10 mouse cellular contexts compared by ENCODE assay signal in the genomic region with DNA sequence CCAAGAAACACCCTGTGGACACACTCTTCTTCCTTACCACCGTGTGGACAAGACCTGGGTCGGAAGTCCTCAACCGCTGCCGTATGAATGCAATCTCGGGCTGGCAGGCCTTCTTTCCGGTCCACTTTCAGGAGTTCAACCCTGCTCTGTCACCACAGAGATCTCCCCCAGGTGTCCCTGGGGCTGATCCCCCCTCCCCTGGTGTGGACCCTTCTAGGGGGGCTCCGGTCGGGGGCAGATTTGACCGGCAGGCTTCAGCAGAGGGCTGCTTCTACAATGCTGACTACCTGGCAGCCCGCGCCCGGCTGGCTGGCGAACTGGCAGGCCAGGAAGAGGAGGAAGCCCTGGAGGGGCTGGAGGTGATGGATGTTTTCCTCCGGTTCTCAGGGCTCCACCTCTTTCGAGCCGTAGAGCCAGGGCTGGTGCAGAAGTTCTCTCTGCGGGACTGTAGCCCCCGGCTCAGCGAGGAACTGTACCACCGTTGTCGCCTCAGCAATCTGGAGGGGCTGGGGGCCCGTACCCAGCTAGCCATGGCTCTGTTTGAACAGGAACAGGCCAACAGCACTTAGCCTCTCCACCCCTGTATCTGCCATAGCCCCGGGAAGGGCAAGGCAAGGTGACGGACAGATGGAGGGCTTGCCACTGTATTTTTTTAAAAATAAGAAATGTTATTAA. TPM values are rescaled to one million over a fixed set of nuclear protein-coding genes. Genes with fewer than 3 reads are reported as not detected.
DNase-seq lines count a peak whose midpoint lies in the region; ATAC-seq and TF ChIP-seq lines count a peak whose summit lies in the region.
"Had no signal": no experiment of that assay in that cellular context is flagged by ENCODE, and none has a peak within 500 bp of the region (broad histone marks: within the 10 kb centered on the region; RNA-seq: fewer than 3 reads in every experiment).

No protein-coding gene starts in this region.

- no peak for ATAC-seq in heart, embryonic 14.5 days (ENCODE audit: insufficient number of reproducible peaks, insufficient read depth, low FRiP score, low read depth)
- ATAC-seq in granulocyte monocyte progenitor cell, adult 5-6 weeks (replicated peaks; ENCODE audit: poor library complexity, severe bottlenecking): peak; percentile 5; the same call in 1 of the 2 replicates
- no peak for ATAC-seq in limb, embryonic 13.5 days (ENCODE audit: low FRiP score, low read depth)

- peak; percentile 16; the same call in 1 of the 2 replicates for TF ChIP-seq POLR2A in bone marrow, adult 2 months (IDR thresholded peaks at IDR 0.05; ENCODE audit: borderline replicate concordance, control insufficient read depth, low read depth, low read length)

- intact Hi-C loops in heart, postnatal 36 days (cut with DNase I): no loop called here

- no peak for TF ChIP-seq CTCF in bone marrow, adult 2 months (IDR thresholded peaks at IDR 0.05; ENCODE audit: control insufficient read depth, insufficient read depth, low read length)

- no peak overlapping the region for H3K4me2 ChIP-seq in heart, embryonic 14.5 days (ENCODE audit: low read length)
- no peak overlapping the region for H3K4me2 ChIP-seq in limb, embryonic 13.5 days (replicated peaks)

- no peak overlapping the region for H3K4me3 ChIP-seq in heart, embryonic 14.5 days (ENCODE audit: control insufficient read depth in 1 of 2, insufficient read depth in 1 of 2, low read depth in 1 of 2, low read length in 2 of 2)
- peak overlapping the region; percentile 62 for H3K4me3 ChIP-seq in bone marrow, adult 2 months (replicated peaks; ENCODE audit: control insufficient read depth, low read depth, low read length)
- H3K4me3 ChIP-seq in limb, embryonic 13.5 days: no peak overlapping the region

- no peaks in the 10 kb centered on the region for H3K9me3 ChIP-seq in heart, embryonic 14.5 days (ENCODE audit: control insufficient read depth, low read length)
- no peaks in the 10 kb centered on the region for H3K9me3 ChIP-seq in limb, embryonic 13.5 days

- WGBS in heart, embryonic 14.5 days: 59% methylated on average over 24 of the region's 24 CpGs
- 7% methylated on average over 24 of the region's 24 CpGs for WGBS in bone marrow, adult 2 months
- WGBS in limb, embryonic 13.5 days: 58% methylated on average over 24 of the region's 24 CpGs

- H3K36me3 ChIP-seq in heart, embryonic 14.5 days (ENCODE audit: control insufficient read depth, insufficient read depth, low read length): peaks cover 87% of the 10 kb centered on the region
- H3K36me3 ChIP-seq in limb, embryonic 13.5 days: peaks cover 83% of the 10 kb centered on the region

- H3K9ac ChIP-seq in heart, embryonic 14.5 days (ENCODE audit: low read length): peak overlapping the region; percentile 48
- 0 out of 2 replicates have a peak overlapping the region, but pooled peaks have one; percentile 43 for H3K9ac ChIP-seq in limb, embryonic 13.5 days

- no peaks in the 10 kb centered on the region for H3K27me3 ChIP-seq in heart, embryonic 14.5 days (ENCODE audit: control insufficient read depth, insufficient read depth, low read length)
- no peaks in the 10 kb centered on the region; the same call in 1 of the 2 replicates for H3K27me3 ChIP-seq in limb, embryonic 13.5 days

- no peak overlapping the region for H3K27ac ChIP-seq in heart, embryonic 14.5 days (replicated peaks in 1 of 2; ENCODE audit: control insufficient read depth in 1 of 2, insufficient read depth in 1 of 2, low read depth in 2 of 2, low read length in 2 of 2)
- peak overlapping the region; percentile 71 for H3K27ac ChIP-seq in bone marrow, adult 2 months (ENCODE audit: control insufficient read depth, insufficient read depth, low read depth, low read length, poor library complexity)
- no peak overlapping the region for H3K27ac ChIP-seq in limb, embryonic 13.5 days

- peaks cover 11 to 23% of the 10 kb centered on the region in 2 experiments; a peak in 3 of 4 replicates for H3K4me1 ChIP-seq in heart, embryonic 14.5 days (ENCODE audit: control insufficient read depth in 2 of 2, insufficient read depth in 2 of 2, low read length in 2 of 2)
- peaks cover 10% of the 10 kb centered on the region for H3K4me1 ChIP-seq in bone marrow, adult 2 months (ENCODE audit: control insufficient read depth, insufficient read depth, low read length)
- peaks cover 39% of the 10 kb centered on the region for H3K4me1 ChIP-seq in limb, embryonic 13.5 days

- DNase-seq in heart, postnatal 36 days: no peak
- DNase-seq in spleen, adult 18-20 months: no peak
- DNase-seq in thymus, postnatal 36 days: no peak
- DNase-seq in urinary bladder, postnatal 10 days (ENCODE audit: low spot score): no peak
- DNase-seq: cerebellum, adult 8-10 months had no signal

RNA-seq across cellular contexts. Expression of gene Chpf2, which starts 5.4 kb away (rescaled TPM):
- 8.6 and 8.9 TPM in 2 replicates for polyA plus RNA-seq in heart, embryonic 14.5 days (2014; fragmentation: Nextera tagmentation; extraction: Ambion mirVana)
- total RNA-seq in heart, postnatal 36 days (2021): 10 to 100 TPM; 10.8 to 11.6 TPM
- polyA plus RNA-seq in bone marrow, adult 2 months (2011; ENCODE audit: insufficient read depth, insufficient read length, low replicate concordance, missing spikeins): 8.6 and 20.6 TPM in 2 replicates
- total RNA-seq in granulocyte monocyte progenitor cell, adult 5-6 weeks (2014; fragmentation: Nextera tagmentation): 17.8 and 17.9 TPM in 2 replicates
- total RNA-seq in granulocyte monocyte progenitor cell, adult 5-6 weeks (2017): 10.4 and 29.2 TPM in 2 replicates
- 31.6 and 33.3 TPM in 2 replicates for polyA plus RNA-seq in limb, embryonic 13.5 days (2015; fragmentation: Nextera tagmentation; extraction: Ambion mirVana)

RNA-seq across cellular contexts. Expression of gene Abcf2, which starts 14.7 kb away (rescaled TPM):
- 57.4 and 60.8 TPM in 2 replicates for polyA plus RNA-seq in heart, embryonic 14.5 days (2014; fragmentation: Nextera tagmentation; extraction: Ambion mirVana)
- total RNA-seq in heart, postnatal 36 days (2021): 10 to 100 TPM; 55.3 to 56.0 TPM
- polyA plus RNA-seq in bone marrow, adult 2 months (2011; ENCODE audit: insufficient read depth, insufficient read length, low replicate concordance, missing spikeins): 22.9 and 29.1 TPM in 2 replicates
- total RNA-seq in granulocyte monocyte progenitor cell, adult 5-6 weeks (2014; fragmentation: Nextera tagmentation): 51.6 and 74.3 TPM in 2 replicates
- 98.3 and 98.8 TPM in 2 replicates for total RNA-seq in granulocyte monocyte progenitor cell, adult 5-6 weeks (2017)
- polyA plus RNA-seq in limb, embryonic 13.5 days (2015; fragmentation: Nextera tagmentation; extraction: Ambion mirVana): 120 and 128 TPM in 2 replicates

RNA-seq across cellular contexts. Expression of gene Smarcd3, which starts 32.3 kb away (rescaled TPM):
- polyA plus RNA-seq in heart, embryonic 14.5 days (2014; fragmentation: Nextera tagmentation; extraction: Ambion mirVana): 71.0 and 78.4 TPM in 2 replicates
- total RNA-seq in heart, postnatal 36 days (2021): 10 to 100 TPM; 63.2 to 64.5 TPM
- 3.4 and 6.1 TPM in 2 replicates for polyA plus RNA-seq in bone marrow, adult 2 months (2011; ENCODE audit: insufficient read depth, insufficient read length, low replicate concordance, missing spikeins)
- total RNA-seq in granulocyte monocyte progenitor cell, adult 5-6 weeks (2014; fragmentation: Nextera tagmentation): not detected in 2 replicates
- total RNA-seq in granulocyte monocyte progenitor cell, adult 5-6 weeks (2017): 0.05 and 0.34 TPM in 2 replicates
- 51.2 and 51.3 TPM in 2 replicates for polyA plus RNA-seq in limb, embryonic 13.5 days (2015; fragmentation: Nextera tagmentation; extraction: Ambion mirVana)

RNA-seq across cellular contexts. Expression of gene 4931409K22Rik, which starts 35.3 kb away (rescaled TPM):
- not detected in 2 replicates for polyA plus RNA-seq in heart, embryonic 14.5 days (2014; fragmentation: Nextera tagmentation; extraction: Ambion mirVana)
- total RNA-seq in heart, postnatal 36 days (2021): not detected
- polyA plus RNA-seq in bone marrow, adult 2 months (2011; ENCODE audit: insufficient read depth, insufficient read length, low replicate concordance, missing spikeins): 4.7 TPM in 1 of 2 replicates, not detected in the other
- not detected in 2 replicates for total RNA-seq in granulocyte monocyte progenitor cell, adult 5-6 weeks (2014; fragmentation: Nextera tagmentation)
- not detected in 2 replicates for total RNA-seq in granulocyte monocyte progenitor cell, adult 5-6 weeks (2017)
- 0.17 and 0.49 TPM in 2 replicates for polyA plus RNA-seq in limb, embryonic 13.5 days (2015; fragmentation: Nextera tagmentation; extraction: Ambion mirVana)
- total RNA-seq: monocyte, adult 5-6 weeks had no signal

RNA-seq across cellular contexts. Expression of gene Asb10, which starts 51.2 kb away (rescaled TPM):
- polyA plus RNA-seq in heart, embryonic 14.5 days (2014; fragmentation: Nextera tagmentation; extraction: Ambion mirVana): 5.0 and 6.3 TPM in 2 replicates
- total RNA-seq in heart, postnatal 36 days (2021): 10 to 100 TPM; 73.0 to 82.3 TPM
- not detected in 2 replicates for polyA plus RNA-seq in bone marrow, adult 2 months (2011; ENCODE audit: insufficient read depth, insufficient read length, low replicate concordance, missing spikeins)
- not detected in 2 replicates for total RNA-seq in granulocyte monocyte progenitor cell, adult 5-6 weeks (2014; fragmentation: Nextera tagmentation)
- total RNA-seq in granulocyte monocyte progenitor cell, adult 5-6 weeks (2017): not detected in 2 replicates
- polyA plus RNA-seq in limb, embryonic 13.5 days (2015; fragmentation: Nextera tagmentation; extraction: Ambion mirVana): 1.6 and 2.2 TPM in 2 replicates
- total RNA-seq: monocyte, adult 5-6 weeks had no signal
